Mouse (Mus musculus) adrenal gland, postnatal 36 days (tissue): ENCODE data around the gene Gm10031. TPM values are rescaled to one million over a fixed set of nuclear protein-coding genes. Genes with fewer than 3 reads are reported as not detected.

Experiments used
- DNase-seq, 2 experiments: peaks; one replicate each; pipeline ENCODE4 v3.0.0; 2021; ENCODE audit warnings: mixed read lengths in 1 of 2
- total RNA-seq, 2 experiments: library from RNA; stranded (reverse); gene quantifications; 2 replicates each; pipeline ENCODE4 v1.2.3; 2021

Gene Gm10031
- total RNA-seq, 2 experiments from 2014 or later = 39.7 to 40.3 TPM

DNA sequence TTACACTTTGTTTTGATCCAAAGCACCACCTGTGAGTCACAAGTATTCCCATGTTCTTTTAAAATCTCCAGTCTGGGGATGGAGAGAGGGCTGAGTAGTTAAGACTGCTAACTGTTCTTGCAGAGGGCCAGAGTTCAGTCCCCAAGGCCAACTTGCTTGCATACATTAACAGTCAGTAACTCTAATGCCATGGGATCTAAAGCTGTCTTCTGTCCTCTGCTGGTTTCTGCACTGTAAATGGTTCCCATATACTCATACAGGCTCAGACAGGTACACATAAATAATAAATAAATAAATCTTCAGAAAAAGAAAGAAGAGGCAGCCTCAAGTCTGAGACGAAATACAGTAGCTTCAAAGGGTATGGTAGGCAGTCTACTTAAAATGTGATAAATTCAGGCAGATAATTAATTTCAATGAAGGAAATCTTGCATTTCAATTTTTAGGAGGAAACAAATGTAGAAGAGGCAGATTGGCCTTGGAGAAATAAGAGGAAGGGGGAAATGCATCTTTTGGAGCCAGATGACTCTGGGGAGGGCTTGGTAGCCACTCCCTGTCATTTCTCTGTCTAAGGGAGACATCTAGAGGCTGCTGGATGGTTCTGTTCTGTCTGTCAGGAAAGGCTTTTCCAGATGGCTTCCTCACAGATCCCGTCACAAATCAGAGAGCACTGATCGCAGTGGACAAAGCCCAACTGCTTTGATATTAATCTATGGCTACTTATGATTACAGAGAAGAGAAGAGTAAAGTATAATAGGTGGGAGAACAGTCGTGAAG, 16.2 kb downstream of the Gm10031 start:
- peak; percentile 19 to 37 for DNase-seq

GRCm38 (mm10) chr1:156543999-156544398, 20.2 kb downstream of the Gm10031 start:
- DNase-seq = no peak

DNA sequence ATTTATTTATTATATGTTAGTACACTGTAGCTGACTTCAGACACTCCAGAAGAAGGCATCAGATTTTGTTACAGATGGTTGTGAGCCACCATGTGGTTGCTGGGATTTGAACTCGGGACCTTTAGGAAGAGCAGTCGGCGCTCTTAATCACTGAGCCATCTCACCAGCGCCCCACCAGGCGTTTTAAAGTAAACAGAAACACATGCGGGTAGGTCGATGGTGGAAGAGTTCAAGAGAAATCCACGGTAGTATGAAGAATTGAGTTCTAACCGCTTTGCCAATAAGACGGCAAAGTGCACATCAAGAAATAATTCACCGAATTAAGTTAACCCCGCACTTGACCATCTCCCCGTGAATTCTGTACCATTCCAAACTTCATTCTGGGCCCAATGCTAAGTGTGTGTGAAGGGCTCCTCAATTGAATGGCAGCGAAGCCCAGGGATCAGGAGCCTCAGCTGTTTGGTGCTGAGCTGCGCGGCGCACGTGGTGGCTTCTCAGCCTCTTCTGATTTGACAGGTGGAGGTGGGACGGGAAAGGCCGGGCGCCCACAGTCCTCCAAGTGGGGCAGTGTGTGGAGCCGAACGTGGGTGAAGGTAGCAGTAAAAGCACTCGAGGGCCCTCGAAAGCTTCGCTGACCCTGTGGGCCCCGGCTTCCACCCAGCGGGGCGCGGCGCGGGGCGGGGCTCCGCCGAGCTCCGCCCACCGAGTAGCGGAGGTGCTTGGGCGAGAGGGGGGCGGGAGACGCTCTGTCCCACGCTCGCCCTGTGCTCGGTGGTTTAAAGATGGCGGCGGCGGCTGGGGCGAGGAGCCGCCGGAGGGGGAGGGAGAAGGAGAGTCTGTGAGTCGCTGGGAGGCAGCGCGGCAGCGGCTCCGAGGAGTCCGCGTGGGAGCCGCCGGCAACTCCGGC, 34.5 kb downstream of the Gm10031 start, which contains the start of gene Abl2:
Gene Abl2, plus strand, starts transcription at position 763 of the 907 bp plus-strand sequence.
- peak; percentile 91 to 94 for DNase-seq

DNA sequence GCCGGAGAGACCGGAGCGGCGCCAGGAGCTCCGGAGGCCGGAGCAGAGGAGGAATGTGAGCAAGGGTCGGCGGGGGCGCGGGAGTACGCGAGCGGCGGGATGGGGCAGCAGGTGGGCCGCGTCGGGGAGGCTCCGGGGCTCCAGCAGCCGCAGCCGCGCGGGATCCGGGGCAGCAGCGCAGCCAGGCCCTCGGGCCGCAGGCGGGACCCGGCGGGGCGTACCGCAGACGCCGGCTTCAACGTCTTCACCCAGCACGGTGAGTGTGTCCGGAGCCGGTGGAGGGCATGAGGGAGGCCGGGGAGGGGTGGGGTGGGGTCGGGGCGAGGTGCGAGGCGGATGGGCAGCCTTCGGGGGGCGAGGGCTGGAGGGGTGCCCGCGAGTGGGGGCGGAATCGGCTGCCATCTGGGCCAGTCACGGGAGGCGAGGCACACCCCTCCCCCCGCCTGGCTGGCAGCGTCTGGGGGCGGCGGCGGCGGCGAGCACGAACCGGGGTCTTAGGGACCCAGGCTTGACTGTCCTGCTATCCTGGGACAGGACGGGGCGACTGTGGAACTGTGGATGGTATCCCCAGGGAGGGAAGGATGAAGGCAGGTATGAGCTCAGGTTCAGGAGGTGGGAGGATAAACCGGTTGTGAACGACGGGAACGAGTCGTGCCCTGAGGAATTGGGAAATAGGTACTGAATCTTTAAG, 35.3 kb downstream of the Gm10031 start:
- DNase-seq = peak; percentile 65 to 81

DNA sequence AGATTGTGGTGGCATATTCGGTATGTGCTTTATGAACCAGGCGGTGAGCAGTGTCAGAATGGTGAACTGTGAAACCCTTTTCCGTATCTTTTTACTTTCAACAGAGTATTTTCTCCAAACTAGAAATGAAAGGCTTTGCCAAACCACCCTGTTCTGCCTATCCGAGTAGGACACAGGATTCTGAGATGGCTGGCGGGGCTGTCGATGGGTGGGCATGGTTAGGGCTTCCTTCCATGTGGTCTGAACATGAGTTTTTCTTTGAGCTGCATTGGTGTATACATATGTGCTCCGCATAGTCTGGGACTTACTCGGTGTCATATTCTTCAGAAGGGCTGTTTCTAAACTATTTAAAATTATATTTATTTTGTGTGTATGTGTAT, 35.8 kb downstream of the Gm10031 start:
- no peak for DNase-seq

- DNase-seq = no peak
Measured at GRCm38 (mm10) chr1:156560500-156560899, 36.7 kb downstream of the Gm10031 start.

DNA sequence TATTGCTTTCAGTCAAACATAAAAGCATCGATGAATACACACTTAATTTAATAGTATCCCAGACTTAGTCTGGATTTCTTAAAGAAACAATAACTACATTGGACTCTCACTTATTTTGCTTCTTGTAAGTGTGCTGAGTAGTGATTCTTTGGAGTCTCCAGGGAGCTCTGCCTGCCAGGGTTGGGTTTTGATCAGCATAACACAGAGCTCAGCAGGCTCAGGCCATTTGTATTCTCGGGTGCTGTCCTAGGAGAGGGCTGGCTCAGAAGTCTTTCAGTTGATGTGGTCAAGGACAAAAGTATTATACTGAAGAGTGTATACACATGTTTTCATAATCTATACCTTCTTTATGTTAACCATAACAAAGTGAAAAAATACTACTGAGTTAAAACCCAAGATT, 41.5 kb downstream of the Gm10031 start:
- DNase-seq = peak in 1 of 2 experiments; percentile 22

- DNase-seq = no peak
Measured at GRCm38 (mm10) chr1:156566132-156566531, 42.3 kb downstream of the Gm10031 start.

- DNase-seq = no peak
Measured at GRCm38 (mm10) chr1:156569615-156570014, 45.8 kb downstream of the Gm10031 start.

DNA sequence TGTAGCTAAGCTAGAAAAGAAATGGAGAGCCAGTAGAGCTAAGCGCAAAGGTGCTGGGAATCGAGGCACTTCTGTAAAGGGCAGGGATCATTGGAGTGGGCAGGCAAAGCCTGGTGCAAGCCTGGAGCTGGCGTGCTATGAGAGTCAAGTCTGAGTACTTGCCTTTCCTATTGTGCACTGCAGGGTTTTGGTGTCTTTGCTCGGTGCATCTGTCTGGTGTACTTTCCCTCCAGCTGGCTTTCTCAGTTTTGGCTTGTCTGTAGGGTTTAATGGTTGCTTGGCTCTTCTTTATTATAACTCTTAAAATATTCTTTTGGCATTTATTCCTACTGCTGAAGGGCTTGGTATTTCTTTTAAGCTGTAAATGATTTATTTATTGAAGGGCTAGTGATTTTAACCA, 49.1 kb downstream of the Gm10031 start:
- DNase-seq = no peak

Other genes with a start within 250 kb of the Gm10031 start
- gene Tdrd5, start 220.3 kb upstream of the Gm10031 start, total RNA-seq = under 1 TPM in 1 of 2 experiments, not detected in 1; 0.20 TPM
- not detected for gene Nphs2, start 213.3 kb upstream of the Gm10031 start, total RNA-seq
- 100 to 1,000 TPM; 616 to 634 TPM for gene Gm2000, start 158.0 kb upstream of the Gm10031 start, total RNA-seq
- gene Axdnd1, start 102.9 kb upstream of the Gm10031 start, total RNA-seq = 1 to 10 TPM; 1.1 to 3.9 TPM
- gene Soat1, start 49.7 kb upstream of the Gm10031 start, total RNA-seq = 1,000 to 10,000 TPM; 1,034 to 1,489 TPM
- 10 to 100 TPM; 21.5 to 27.2 TPM for gene Abl2, start 34.8 kb downstream of the Gm10031 start, total RNA-seq
- 10 to 100 TPM; 17.9 to 20.5 TPM for gene Tor3a, start 150.3 kb downstream of the Gm10031 start, total RNA-seq
- gene Fam20b, start 195.1 kb downstream of the Gm10031 start, total RNA-seq = 10 to 100 TPM; 47.9 to 58.3 TPM